Mouse (Mus musculus) spleen, adult 12 weeks (tissue): ENCODE results near the gene Rnf41.

ENCODE experiments used
- DNase-seq: peaks from one replicate; pipeline ENCODE4 v3.0.0; 2022; ENCODE audit warnings: low spot score

Rnf41 gene

GRCm38 (mm10) chr10:128388941-128389340 lies 22.5 kb upstream of the Rnf41 start:
- no peak for DNase-seq

GRCm38 (mm10) chr10:128389570-128389969 lies 21.9 kb upstream of the Rnf41 start:
- no peak for DNase-seq

GRCm38 (mm10) chr10:128390366-128390765 lies 21.1 kb upstream of the Rnf41 start:
- DNase-seq, result no peak

GRCm38 (mm10) chr10:128391850-128392249 lies 19.6 kb upstream of the Rnf41 start:
- no peak for DNase-seq

- no peak for DNase-seq
These were observed 15.3 kb upstream of the Rnf41 start for GRCm38 (mm10) chr10:128396017-128396673.

- DNase-seq, result no peak
These were observed 14.7 kb upstream of the Rnf41 start for GRCm38 (mm10) chr10:128396716-128397264.

- no peak for DNase-seq
These were observed 14.0 kb upstream of the Rnf41 start for GRCm38 (mm10) chr10:128397466-128397865.

GRCm38 (mm10) chr10:128400338-128400737 lies 11.1 kb upstream of the Rnf41 start:
- DNase-seq, result no peak

GRCm38 (mm10) chr10:128401056-128401455 lies 10.4 kb upstream of the Rnf41 start, which contains the start of gene Slc39a5:
Gene Slc39a5 (minus strand): TSS chr10:128401229.
- DNase-seq, result no peak

GRCm38 (mm10) chr10:128401638-128402037 lies 9.8 kb upstream of the Rnf41 start:
- no peak for DNase-seq

GRCm38 (mm10) chr10:128403931-128404330 lies 7.5 kb upstream of the Rnf41 start:
- DNase-seq, result no peak

GRCm38 (mm10) chr10:128408591-128409535 lies 2.6 kb upstream of the Rnf41 start:
- DNase-seq, result no peak

- DNase-seq, result peak; percentile 93
These were observed 1.5 kb upstream of the Rnf41 start for GRCm38 (mm10) chr10:128409692-128410559.

- DNase-seq, result no peak
These were observed 954 bp upstream of the Rnf41 start for GRCm38 (mm10) chr10:128410560-128410845.

GRCm38 (mm10) chr10:128412055-128412381 lies 561 bp downstream of the Rnf41 start:
- no peak for DNase-seq

- DNase-seq, result no peak
These were observed 1.1 kb downstream of the Rnf41 start for GRCm38 (mm10) chr10:128412558-128412957.

- no peak for DNase-seq
These were observed 1.6 kb downstream of the Rnf41 start for GRCm38 (mm10) chr10:128413076-128413475.

GRCm38 (mm10) chr10:128414848-128415247 lies 3.4 kb downstream of the Rnf41 start:
- no peak for DNase-seq

- no peak for DNase-seq
These were observed 11.0 kb downstream of the Rnf41 start for GRCm38 (mm10) chr10:128422426-128422825.

GRCm38 (mm10) chr10:128424604-128425003 lies 13.1 kb downstream of the Rnf41 start:
- no peak for DNase-seq

GRCm38 (mm10) chr10:128425260-128425659 lies 13.8 kb downstream of the Rnf41 start:
- DNase-seq, result no peak

GRCm38 (mm10) chr10:128429052-128429451 lies 17.6 kb downstream of the Rnf41 start:
- no peak for DNase-seq
